Mouse (Mus musculus) limb, embryonic 11.5 days (tissue): ENCODE results near the gene Ak5. TPM values are rescaled to one million over a fixed set of nuclear protein-coding genes. Genes with fewer than 3 reads are reported as not detected.

Experiments
- ATAC-seq: fragments of 200-750 bp; cut with Nextera tagmentation; 2 replicates; pipeline ENCODE4 v1.8.0; 2017; ENCODE audit warnings: low read depth; ENCODE audit not compliant: insufficient number of reproducible peaks, low FRiP score, low TSS enrichment
- DNase-seq: peaks from one replicate; pipeline ENCODE4 v3.0.0-alpha.2; 2015; ENCODE audit warnings: low spot score
- H3K27ac ChIP-seq: fragments of 300-500 bp; sonication (generic); replicated peaks from 2 replicates; pipeline ENCODE4 v1.5.1; 2014; ENCODE audit warnings: low read depth, mild to moderate bottlenecking, low read length
- H3K27me3 ChIP-seq: fragments of 300-500 bp; sonication (generic); 2 replicates; pipeline ENCODE4 v1.6.1; 2014; ENCODE audit warnings: mild to moderate bottlenecking, low read length, mixed read lengths; ENCODE audit not compliant: control insufficient read depth, insufficient read depth
- H3K36me3 ChIP-seq: fragments of 300-500 bp; sonication (generic); 2 replicates; pipeline ENCODE4 v1.6.1; 2014; ENCODE audit warnings: mild to moderate bottlenecking, low read length, moderate library complexity, mixed read lengths; ENCODE audit not compliant: control insufficient read depth, insufficient read depth
- H3K4me1 ChIP-seq: fragments of 300-500 bp; sonication (generic); 2 replicates; pipeline ENCODE4 v1.6.1; 2014; ENCODE audit warnings: low read length, mixed read lengths; ENCODE audit not compliant: control insufficient read depth, insufficient read depth
- H3K4me2 ChIP-seq: fragments of 300-500 bp; sonication (generic); 2 replicates; pipeline ENCODE4 v1.6.1; 2014; ENCODE audit warnings: low read depth, mild to moderate bottlenecking, moderate library complexity; ENCODE audit not compliant: severe bottlenecking
- H3K4me3 ChIP-seq: fragments of 300-500 bp; sonication (generic); 2 replicates; pipeline ENCODE4 v1.5.1; 2014; ENCODE audit warnings: low read depth, low read length
- H3K9ac ChIP-seq: fragments of 300-500 bp; sonication (generic); 2 replicates; pipeline ENCODE4 v1.6.1; 2014; ENCODE audit warnings: mild to moderate bottlenecking, low read length
- H3K9me3 ChIP-seq: fragments of 300-500 bp; sonication (generic); 2 replicates; pipeline ENCODE4 v1.6.1; 2016; ENCODE audit warnings: low read length; ENCODE audit not compliant: control insufficient read depth
- WGBS: fragments of 180-500 bp; shearing (Covaris S2); extraction: QIAGEN DNeasy Blood & Tissue Kit; methylation state at CpG from one replicate; pipeline ENCODE4 v1.1.7; 2014; 5-methylcytosine and 5-hydroxymethylcytosine counted together
- polyA plus RNA-seq: library from polyadenylated mRNA; unstranded; fragments of >200 nt; fragmentation: Nextera tagmentation; extraction: Ambion mirVana; gene quantifications from 2 replicates; pipeline ENCODE4 v1.2.1, GENCODE M21; 2014

Ak5 gene
- polyA plus RNA-seq, 1 experiment from 2014 or later: 2.4 TPM

GRCm38 (mm10) chr3:152472676-152473075 is 195.5 kb downstream of the Ak5 start:
- 86% methylated on average over 16 of the region's 16 CpGs for WGBS
- H3K9ac ChIP-seq: no peak overlapping the region
- no peak overlapping the region for H3K4me2 ChIP-seq
- no peaks in the 10 kb centered on the region for H3K36me3 ChIP-seq
- ATAC-seq (no peak), DNase-seq (no peak)
- H3K4me3 ChIP-seq: no peak overlapping the region
- H3K27ac ChIP-seq: no peak overlapping the region
- no peaks in the 10 kb centered on the region for H3K9me3 ChIP-seq
- H3K4me1 ChIP-seq: peaks cover 2% of the 10 kb centered on the region; the same call in 1 of the 2 replicates
- no peaks in the 10 kb centered on the region for H3K27me3 ChIP-seq

DNA sequence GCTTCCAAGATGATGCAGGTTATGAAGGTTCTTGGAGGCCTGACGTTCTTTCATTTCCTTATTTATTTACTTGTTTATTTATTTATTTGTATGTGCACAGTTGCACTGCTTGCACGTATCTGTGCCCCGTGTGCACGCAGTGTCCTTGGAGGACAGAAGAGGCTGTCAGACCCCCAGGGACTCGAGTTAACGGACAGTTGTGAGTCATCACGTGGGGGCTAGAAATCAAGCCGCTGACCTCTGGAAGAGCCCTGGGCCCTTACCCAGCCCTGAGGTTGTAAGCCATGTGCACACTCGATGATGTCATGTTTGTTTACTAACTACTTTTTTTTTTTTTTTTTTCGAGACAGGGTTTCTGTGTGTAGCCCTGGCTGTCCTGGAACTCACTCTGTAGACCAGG is 197.8 kb downstream of the Ak5 start:
- Histone ChIP-seq H3K36me3 (no peaks in the 10 kb centered on the region), H3K27me3 (no peaks in the 10 kb centered on the region), H3K4me2 (no peak overlapping the region), H3K9me3 (no peaks in the 10 kb centered on the region), H3K27ac (no peak overlapping the region), H3K4me3 (no peak overlapping the region), H3K4me1 (no peaks in the 10 kb centered on the region), H3K9ac (no peak overlapping the region)
- ATAC-seq (no peak), DNase-seq (no peak)
- WGBS: 87% methylated on average over 10 of the region's 10 CpGs

GRCm38 (mm10) chr3:152469423-152470200 is 198.5 kb downstream of the Ak5 start:
- H3K4me1 ChIP-seq: no peaks in the 10 kb centered on the region
- no peak overlapping the region for H3K27ac ChIP-seq
- no peak overlapping the region for H3K4me2 ChIP-seq
- no peaks in the 10 kb centered on the region for H3K27me3 ChIP-seq
- ATAC-seq: no peak
- H3K36me3 ChIP-seq: no peaks in the 10 kb centered on the region
- WGBS: 65% methylated on average over 18 of the region's 18 CpGs
- H3K9me3 ChIP-seq: no peaks in the 10 kb centered on the region
- H3K4me3 ChIP-seq: no peak overlapping the region
- DNase-seq: no peak
- H3K9ac ChIP-seq: no peak overlapping the region

DNA sequence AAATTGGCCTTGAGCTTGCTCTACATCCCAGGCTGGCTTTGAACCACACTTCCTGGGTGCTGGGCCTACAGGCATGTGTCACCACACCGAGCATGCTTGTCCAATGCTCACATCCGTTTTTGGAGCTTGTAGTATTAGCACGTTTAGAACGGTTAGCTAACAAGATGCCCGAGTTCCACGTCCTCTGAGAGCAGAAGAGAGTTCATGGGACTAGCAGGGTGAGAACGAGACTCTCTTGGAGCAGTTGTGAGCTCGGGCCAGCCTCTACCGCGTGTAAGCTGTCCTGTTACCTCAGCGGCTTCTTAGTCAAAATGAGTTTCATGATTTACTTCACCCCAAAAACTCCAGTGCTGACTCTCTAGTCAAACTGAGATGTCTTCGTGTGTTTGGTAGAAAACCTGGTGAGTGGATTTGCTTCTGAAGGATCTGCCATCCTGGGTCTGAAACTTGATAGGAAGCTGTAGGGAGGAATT is 199.6 kb downstream of the Ak5 start:
- H3K36me3 ChIP-seq: no peaks in the 10 kb centered on the region
- no peaks in the 10 kb centered on the region for H3K27me3 ChIP-seq
- 86% methylated on average over 12 of the region's 12 CpGs for WGBS
- DNase-seq (no peak), ATAC-seq (no peak)
- H3K9me3 ChIP-seq: no peaks in the 10 kb centered on the region
- no peak overlapping the region for H3K9ac ChIP-seq
- no peak overlapping the region for H3K4me3 ChIP-seq
- no peak overlapping the region for H3K27ac ChIP-seq
- no peaks in the 10 kb centered on the region for H3K4me1 ChIP-seq
- H3K4me2 ChIP-seq: no peak overlapping the region

DNA sequence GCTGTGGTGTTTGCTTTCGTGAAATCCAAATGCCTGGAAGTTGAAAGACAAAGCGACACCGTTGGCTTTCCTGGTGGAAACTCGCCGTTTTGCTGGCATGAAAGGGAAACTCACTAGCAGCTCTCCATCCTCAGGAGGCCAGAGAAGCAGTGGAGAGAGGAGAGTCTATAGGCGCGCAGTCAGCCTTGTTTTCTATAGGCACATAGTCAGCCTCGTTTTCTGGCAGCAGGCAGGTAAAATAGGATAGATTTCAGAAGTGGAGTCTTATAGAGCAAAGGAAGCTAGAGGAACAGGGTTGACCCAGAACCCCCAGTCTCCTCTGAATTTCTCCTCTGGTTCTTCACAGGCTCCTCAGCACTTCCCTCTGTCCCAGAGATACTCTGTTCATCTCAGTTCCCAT is 200.1 kb downstream of the Ak5 start:
- H3K27me3 ChIP-seq: no peaks in the 10 kb centered on the region
- no peak overlapping the region for H3K9ac ChIP-seq
- no peaks in the 10 kb centered on the region for H3K36me3 ChIP-seq
- 89% methylated on average over 8 of the region's 8 CpGs for WGBS
- H3K9me3 ChIP-seq: no peaks in the 10 kb centered on the region
- no peak overlapping the region for H3K4me3 ChIP-seq
- DNase-seq: no peak
- H3K4me2 ChIP-seq: no peak overlapping the region
- H3K4me1 ChIP-seq: no peaks in the 10 kb centered on the region
- no peak overlapping the region for H3K27ac ChIP-seq
- ATAC-seq: no peak

GRCm38 (mm10) chr3:152467312-152467711 is 200.8 kb downstream of the Ak5 start:
- H3K9ac ChIP-seq: no peak overlapping the region
- H3K4me3 ChIP-seq: no peak overlapping the region
- H3K27me3 ChIP-seq: no peaks in the 10 kb centered on the region
- H3K9me3 ChIP-seq: no peaks in the 10 kb centered on the region
- H3K36me3 ChIP-seq: no peaks in the 10 kb centered on the region
- ATAC-seq (no peak), DNase-seq (no peak)
- H3K27ac ChIP-seq: no peak overlapping the region
- no peaks in the 10 kb centered on the region for H3K4me1 ChIP-seq
- WGBS: 81% methylated on average over 4 of the region's 4 CpGs
- H3K4me2 ChIP-seq: no peak overlapping the region

- Histone ChIP-seq H3K9ac (no peak overlapping the region), H3K36me3 (0 out of 2 replicates have a peak, but pooled peaks cover 2% of the 10 kb centered on the region), H3K27ac (no peak overlapping the region), H3K4me3 (no peak overlapping the region), H3K27me3 (no peaks in the 10 kb centered on the region), H3K4me1 (no peaks in the 10 kb centered on the region), H3K9me3 (no peaks in the 10 kb centered on the region), H3K4me2 (no peak overlapping the region)
- ATAC-seq: no peak
- no peak for DNase-seq
- 92% methylated on average over 9 of the region's 9 CpGs for WGBS
These were observed 201.3 kb downstream of the Ak5 start for GRCm38 (mm10) chr3:152466849-152467248.

GRCm38 (mm10) chr3:152465338-152465737 is 202.8 kb downstream of the Ak5 start:
- H3K9ac ChIP-seq: no peak overlapping the region
- H3K36me3 ChIP-seq: 0 out of 2 replicates have a peak, but pooled peaks cover 2% of the 10 kb centered on the region
- WGBS: 89% methylated on average over 6 of the region's 6 CpGs

More at GRCm38 (mm10) chr3:152465338-152465737, 202.8 kb downstream of the Ak5 start:
- H3K4me1 ChIP-seq: peaks cover 12% of the 10 kb centered on the region
- H3K27ac ChIP-seq: no peak overlapping the region
- ATAC-seq (no peak), DNase-seq (no peak)
- no peaks in the 10 kb centered on the region for H3K9me3 ChIP-seq
- H3K4me2 ChIP-seq: no peak overlapping the region
- no peaks in the 10 kb centered on the region for H3K27me3 ChIP-seq
- H3K4me3 ChIP-seq: no peak overlapping the region
